Mouse (Mus musculus) kidney, embryonic 16.5 days (tissue): Measurements from ENCODE around the gene Traf4. TPM values are rescaled to one million over a fixed set of nuclear protein-coding genes. Genes with fewer than 3 reads are reported as not detected.

ENCODE experiments used
- ATAC-seq: fragments of 200-750 bp; cut with Nextera tagmentation; 2 replicates; pipeline ENCODE4 v1.8.0; 2017; ENCODE audit warnings: moderate TSS enrichment; ENCODE audit not compliant: low FRiP score, low TSS enrichment
- H3K27ac ChIP-seq: fragments of 300-500 bp; sonication (generic); 2 replicates; pipeline ENCODE4 v1.5.1; 2014; ENCODE audit warnings: low read length
- H3K27me3 ChIP-seq: fragments of 300-500 bp; sonication (generic); 2 replicates; pipeline ENCODE4 v1.6.1; 2014; ENCODE audit warnings: low read length, control low read depth, mixed read lengths; ENCODE audit not compliant: insufficient read depth
- H3K36me3 ChIP-seq: fragments of 300-500 bp; sonication (generic); 2 replicates; pipeline ENCODE4 v1.6.1; 2014; ENCODE audit warnings: low read length, control low read depth, mixed read lengths; ENCODE audit not compliant: insufficient read depth
- H3K4me1 ChIP-seq: fragments of 300-500 bp; sonication (generic); 2 replicates; pipeline ENCODE4 v1.6.1; 2014; ENCODE audit warnings: low read length, control low read depth, mixed read lengths; ENCODE audit not compliant: insufficient read depth
- H3K4me2 ChIP-seq: fragments of 300-500 bp; sonication (generic); replicated peaks from 2 replicates; pipeline ENCODE4 v1.6.1; 2014; ENCODE audit warnings: low read depth, low read length
- H3K4me3 ChIP-seq: fragments of 300-500 bp; sonication (generic); 2 replicates; pipeline ENCODE4 v1.5.1; 2014; ENCODE audit warnings: mild to moderate bottlenecking, low read length
- H3K9ac ChIP-seq: fragments of 300-500 bp; sonication (generic); replicated peaks from 2 replicates; pipeline ENCODE4 v1.6.1; 2014; ENCODE audit warnings: low read length
- H3K9me3 ChIP-seq: fragments of 300-500 bp; sonication (generic); 2 replicates; pipeline ENCODE4 v1.6.1; 2016; ENCODE audit warnings: low read length, control low read depth
- WGBS: fragments of 180-500 bp; shearing (Covaris S2); extraction: QIAGEN DNeasy Blood & Tissue Kit; methylation state at CpG from one replicate; pipeline ENCODE4 v1.1.7; 2014; 5-methylcytosine and 5-hydroxymethylcytosine counted together
- polyA plus RNA-seq: library from polyadenylated mRNA; unstranded; fragments of >200 nt; fragmentation: Nextera tagmentation; extraction: Ambion mirVana; gene quantifications from 2 replicates; pipeline ENCODE4 v1.2.1, GENCODE M21; 2015

Gene Traf4
- polyA plus RNA-seq, 1 experiment from 2014 or later, result 110 TPM

GRCm38 (mm10) chr11:78161169-78161568, 4.2 kb downstream of the Traf4 start:
- H3K27ac ChIP-seq, result no peak overlapping the region

GRCm38 (mm10) chr11:78160675-78161074, 4.7 kb downstream of the Traf4 start:
- WGBS, result 80% methylated on average over 3 of the region's 3 CpGs

More at GRCm38 (mm10) chr11:78161169-78161568, 4.2 kb downstream of the Traf4 start:
- Histone ChIP-seq H3K9ac (no peak overlapping the region), H3K36me3 (peaks cover 45% of the 10 kb centered on the region), H3K27me3 (no peaks in the 10 kb centered on the region), H3K4me3 (no peak overlapping the region), H3K4me1 (peaks cover 35% of the 10 kb centered on the region), H3K9me3 (no peaks in the 10 kb centered on the region), H3K4me2 (no peak overlapping the region)
- WGBS, result 92% methylated on average over 14 of the region's 14 CpGs
- ATAC-seq, result no peak

GRCm38 (mm10) chr11:78160171-78160570, 5.2 kb downstream of the Traf4 start:
- H3K4me3 ChIP-seq, result no peak overlapping the region
- H3K9ac ChIP-seq, result no peak overlapping the region
- H3K36me3 ChIP-seq, result peaks cover 50% of the 10 kb centered on the region
- H3K4me2 ChIP-seq, result no peak overlapping the region
- no peak overlapping the region; the same call in 1 of the 2 replicates for H3K27ac ChIP-seq
- H3K27me3 ChIP-seq, result no peaks in the 10 kb centered on the region
- H3K9me3 ChIP-seq, result no peaks in the 10 kb centered on the region
- 87% methylated on average over 18 of the region's 18 CpGs for WGBS
- H3K4me1 ChIP-seq, result peaks cover 29% of the 10 kb centered on the region
- ATAC-seq, result no peak

More at GRCm38 (mm10) chr11:78160675-78161074, 4.7 kb downstream of the Traf4 start:
- no peaks in the 10 kb centered on the region for H3K9me3 ChIP-seq
- no peak overlapping the region for H3K9ac ChIP-seq
- H3K4me2 ChIP-seq, result no peak overlapping the region
- peaks cover 48% of the 10 kb centered on the region for H3K36me3 ChIP-seq
- peaks cover 30% of the 10 kb centered on the region for H3K4me1 ChIP-seq
- ATAC-seq, result no peak
- no peaks in the 10 kb centered on the region for H3K27me3 ChIP-seq
- H3K4me3 ChIP-seq, result no peak overlapping the region
- H3K27ac ChIP-seq, result no peak overlapping the region; the same call in 1 of the 2 replicates

- Histone ChIP-seq H3K36me3 (peaks cover 53% of the 10 kb centered on the region), H3K4me2 (no peak overlapping the region), H3K27ac (peak overlapping the region; percentile 48; the same call in 1 of the 2 replicates), H3K4me1 (peaks cover 29% of the 10 kb centered on the region), H3K4me3 (no peak overlapping the region), H3K9me3 (no peaks in the 10 kb centered on the region), H3K27me3 (no peaks in the 10 kb centered on the region), H3K9ac (no peak overlapping the region)
- WGBS, result 76% methylated on average over 7 of the region's 7 CpGs
- ATAC-seq, result no peak; the same call in 1 of the 2 replicates
Measured at GRCm38 (mm10) chr11:78159557-78159956, 5.8 kb downstream of the Traf4 start.

- Histone ChIP-seq H3K27me3 (no peaks in the 10 kb centered on the region), H3K4me2 (no peak overlapping the region), H3K9me3 (no peaks in the 10 kb centered on the region), H3K27ac (no peak overlapping the region), H3K9ac (no peak overlapping the region), H3K4me3 (no peak overlapping the region), H3K36me3 (peaks cover 55% of the 10 kb centered on the region), H3K4me1 (peaks cover 29% of the 10 kb centered on the region)
- ATAC-seq, result peak; percentile 60
- WGBS, result 24% methylated on average over 2 of the region's 2 CpGs
Measured at GRCm38 (mm10) chr11:78159096-78159495, 6.3 kb downstream of the Traf4 start.

- Histone ChIP-seq H3K27ac (no peak overlapping the region; the same call in 1 of the 2 replicates), H3K4me3 (no peak overlapping the region), H3K36me3 (peaks cover 50% of the 10 kb centered on the region), H3K27me3 (no peaks in the 10 kb centered on the region), H3K4me2 (no peak overlapping the region), H3K9me3 (no peaks in the 10 kb centered on the region), H3K9ac (no peak overlapping the region), H3K4me1 (peaks cover 10% of the 10 kb centered on the region)
- WGBS, result 58% methylated on average over 6 of the region's 6 CpGs
- ATAC-seq, result no peak
Measured at GRCm38 (mm10) chr11:78156156-78156699, 9.2 kb downstream of the Traf4 start.

GRCm38 (mm10) chr11:78155674-78156073, 9.7 kb downstream of the Traf4 start:
- ATAC-seq, result no peak
- H3K36me3 ChIP-seq, result peaks cover 50% of the 10 kb centered on the region
- H3K27me3 ChIP-seq, result no peaks in the 10 kb centered on the region
- no peak overlapping the region for H3K4me3 ChIP-seq
- H3K4me1 ChIP-seq, result peaks cover 10% of the 10 kb centered on the region
- H3K9me3 ChIP-seq, result no peaks in the 10 kb centered on the region
- no peak overlapping the region for H3K4me2 ChIP-seq
- WGBS, result 80% methylated on average over 5 of the region's 5 CpGs
- H3K27ac ChIP-seq, result no peak overlapping the region
- no peak overlapping the region for H3K9ac ChIP-seq

- WGBS, result 77% methylated on average over 13 of the region's 13 CpGs
- no peak overlapping the region for H3K4me3 ChIP-seq
- H3K27me3 ChIP-seq, result no peaks in the 10 kb centered on the region
- no peak overlapping the region for H3K4me2 ChIP-seq
- H3K27ac ChIP-seq, result no peak overlapping the region
- H3K4me1 ChIP-seq, result 0 out of 2 replicates have a peak, but pooled peaks cover 1% of the 10 kb centered on the region
- H3K36me3 ChIP-seq, result peaks cover 42% of the 10 kb centered on the region
- no peak for ATAC-seq
- H3K9me3 ChIP-seq, result no peaks in the 10 kb centered on the region
- H3K9ac ChIP-seq, result no peak overlapping the region
Measured at GRCm38 (mm10) chr11:78153778-78154177, 11.6 kb downstream of the Traf4 start.

- Histone ChIP-seq H3K36me3 (peaks cover 34% of the 10 kb centered on the region), H3K9me3 (no peaks in the 10 kb centered on the region), H3K27ac (peak overlapping the region; percentile 43), H3K9ac (no peak overlapping the region), H3K4me1 (no peaks in the 10 kb centered on the region), H3K4me2 (no peak overlapping the region), H3K4me3 (no peak overlapping the region), H3K27me3 (no peaks in the 10 kb centered on the region)
- ATAC-seq, result no peak
- 63% methylated on average over 9 of the region's 9 CpGs for WGBS
Measured at GRCm38 (mm10) chr11:78152299-78153231, 12.8 kb downstream of the Traf4 start.

GRCm38 (mm10) chr11:78151161-78151560, 14.2 kb downstream of the Traf4 start:
- no peaks in the 10 kb centered on the region for H3K9me3 ChIP-seq
- no peak overlapping the region for H3K4me3 ChIP-seq
- no peaks in the 10 kb centered on the region for H3K27me3 ChIP-seq
- peaks cover 31% of the 10 kb centered on the region for H3K36me3 ChIP-seq
- H3K4me1 ChIP-seq, result no peaks in the 10 kb centered on the region
- WGBS, result 24% methylated on average over 1 of the region's 1 CpGs
- no peak overlapping the region for H3K9ac ChIP-seq
- no peak overlapping the region for H3K4me2 ChIP-seq
- no peak overlapping the region for H3K27ac ChIP-seq
- no peak for ATAC-seq
